Mouse (Mus musculus): ENCODE data around the gene Dnajc27. TPM values are rescaled to one million over a fixed set of nuclear protein-coding genes. Genes with fewer than 3 reads are reported as not detected.
A peak's percentile ranks its signal among the peaks of the same experiment; 100 is the strongest.

Dnajc27 gene
- total RNA-seq, 2 experiments from 2014 or later = 30.9 to 38.3 TPM

GRCm38 (mm10) chr12:4116132-4116531 is 33.7 kb downstream of the Dnajc27 start:
- Histone ChIP-seq H3K4me3 (no peak overlapping the region), H3K27ac (no peak overlapping the region)
- intact Hi-C loops (cut with DNase I) = no loop called here
- no peak for DNase-seq
- TF ChIP-seq CTCF (IDR thresholded peaks at IDR 0.05) = no peak

GRCm38 (mm10) chr12:4117136-4117535 is 34.8 kb downstream of the Dnajc27 start:
- no peak for TF ChIP-seq CTCF (IDR thresholded peaks at IDR 0.05)
- intact Hi-C loops (cut with DNase I) = no loop called here
- Histone ChIP-seq H3K27ac (no peak overlapping the region), H3K4me3 (no peak overlapping the region)
- no peak for DNase-seq

- no peak for TF ChIP-seq CTCF (IDR thresholded peaks at IDR 0.05)
- intact Hi-C loops (cut with DNase I) = no loop called here
- no peak overlapping the region for H3K27ac ChIP-seq
- no peak for DNase-seq
- no peak overlapping the region for H3K4me3 ChIP-seq
Measured at GRCm38 (mm10) chr12:4117579-4117978, 35.2 kb downstream of the Dnajc27 start.

- Histone ChIP-seq H3K27ac (no peak overlapping the region), H3K4me3 (no peak overlapping the region)
- no peak for TF ChIP-seq CTCF (IDR thresholded peaks at IDR 0.05)
- peak; percentile 13 for DNase-seq
- intact Hi-C loops (cut with DNase I) = no loop called here
Measured at GRCm38 (mm10) chr12:4127346-4127745, 45.0 kb downstream of the Dnajc27 start.

GRCm38 (mm10) chr12:4132941-4133846 is 50.8 kb downstream of the Dnajc27 start, which contains the start of gene Adcy3:
Gene Adcy3, plus strand, starts transcription at chr12:4133103.
- DNase-seq = peak; percentile 75
- TF ChIP-seq CTCF (IDR thresholded peaks at IDR 0.05) = no peak
- Histone ChIP-seq H3K27ac (peak within 1 kb of the TSS; percentile 69), H3K4me3 (peak within 1 kb of the TSS; percentile 83)
- intact Hi-C loops (cut with DNase I) = no loop called here

GRCm38 (mm10) chr12:4133847-4134212 is 51.4 kb downstream of the Dnajc27 start:
- H3K27ac ChIP-seq = peak overlapping the region; percentile 69; the same call in 1 of the 2 replicates
- intact Hi-C loops (cut with DNase I) = no loop called here
- TF ChIP-seq CTCF (IDR thresholded peaks at IDR 0.05) = no peak
- H3K4me3 ChIP-seq = peak overlapping the region; percentile 83
- peak; percentile 16 for DNase-seq

GRCm38 (mm10) chr12:4143179-4143578 is 60.8 kb downstream of the Dnajc27 start:
- intact Hi-C loops (cut with DNase I) = no loop called here

GRCm38 (mm10) chr12:4150936-4151335 is 68.6 kb downstream of the Dnajc27 start:
- peak overlapping the region; percentile 38; the same call in 1 of the 2 replicates for H3K27ac ChIP-seq
- peak; percentile 40 for DNase-seq
- no peak overlapping the region for H3K4me3 ChIP-seq
- intact Hi-C loops (cut with DNase I) = no loop called here
- no peak for TF ChIP-seq CTCF (IDR thresholded peaks at IDR 0.05)

More at GRCm38 (mm10) chr12:4143179-4143578, 60.8 kb downstream of the Dnajc27 start:
- no peak for DNase-seq
- TF ChIP-seq CTCF (IDR thresholded peaks at IDR 0.05) = no peak
- Histone ChIP-seq H3K4me3 (no peak overlapping the region), H3K27ac (no peak overlapping the region)

GRCm38 (mm10) chr12:4151969-4152368 is 69.6 kb downstream of the Dnajc27 start:
- no peak overlapping the region for H3K4me3 ChIP-seq
- intact Hi-C loops (cut with DNase I) = no loop called here
- no peak overlapping the region for H3K27ac ChIP-seq
- no peak for TF ChIP-seq CTCF (IDR thresholded peaks at IDR 0.05)
- peak; percentile 52 for DNase-seq

- intact Hi-C loops (cut with DNase I) = no loop called here
- Histone ChIP-seq H3K4me3 (no peak overlapping the region), H3K27ac (peak overlapping the region; percentile 28; the same call in 1 of the 2 replicates)
Measured at GRCm38 (mm10) chr12:4157466-4157865, 75.1 kb downstream of the Dnajc27 start.

GRCm38 (mm10) chr12:4158179-4158578 is 75.8 kb downstream of the Dnajc27 start:
- no peak overlapping the region for H3K27ac ChIP-seq
- no peak overlapping the region for H3K4me3 ChIP-seq
- no peak for TF ChIP-seq CTCF (IDR thresholded peaks at IDR 0.05)
- DNase-seq = no peak
- intact Hi-C loops (cut with DNase I) = no loop called here

More at GRCm38 (mm10) chr12:4157466-4157865, 75.1 kb downstream of the Dnajc27 start:
- no peak for DNase-seq
- TF ChIP-seq CTCF (IDR thresholded peaks at IDR 0.05) = no peak

- Histone ChIP-seq H3K4me3 (no peak overlapping the region), H3K27ac (no peak overlapping the region)
- intact Hi-C loops (cut with DNase I) = no loop called here
- TF ChIP-seq CTCF (IDR thresholded peaks at IDR 0.05) = no peak
- DNase-seq = no peak
Measured at GRCm38 (mm10) chr12:4158868-4159632, 76.7 kb downstream of the Dnajc27 start.

Other genes with a start within 250 kb of the Dnajc27 start
- not detected for gene Pomc, start 127.6 kb upstream of the Dnajc27 start, total RNA-seq (2021)
- 1 to 10 TPM; 5.5 to 8.3 TPM for gene Efr3b, start 43.7 kb upstream of the Dnajc27 start, total RNA-seq (2021)
- gene Adcy3, start 50.5 kb downstream of the Dnajc27 start, total RNA-seq (2021) = 1 to 10 TPM; 1.0 to 2.0 TPM
- gene Ptrhd1, start 151.4 kb downstream of the Dnajc27 start, total RNA-seq (2021) = 1 to 10 TPM; 5.2 to 5.6 TPM
- 1 to 10 TPM; 1.6 to 1.8 TPM for gene Cenpo, start 151.7 kb downstream of the Dnajc27 start, total RNA-seq (2021)

Data from gastrocnemius, adult 2 months (tissue).